Mouse (Mus musculus) gastrocnemius, postnatal 14 days (tissue): ENCODE results near the gene Vmn2r102. TPM values are rescaled to one million over a fixed set of nuclear protein-coding genes. Genes with fewer than 3 reads are reported as not detected.

ENCODE experiments used
- DNase-seq: peaks from one replicate; pipeline ENCODE4 v3.0.0; 2021; ENCODE audit warnings: mixed read lengths
- intact Hi-C: fragments of 180-260 bp; cut with DNase I; formaldehyde crosslinking; loops from one replicate; pipeline ENCODE4 v1.15.1; 2025; ENCODE audit warnings: low total_unique reads
- long read RNA-seq, 2 experiments: library from polyadenylated mRNA; stranded (forward); transcript quantifications; one replicate each; pipeline ENCODE4 v2.0.0; 2021
- total RNA-seq, 2 experiments: library from RNA; stranded (reverse); gene quantifications; 2 replicates each; pipeline ENCODE4 v1.2.3; 2021

Vmn2r102 gene
- total RNA-seq: not detected
- long read RNA-seq, experiment 1: 0 reads
- long read RNA-seq, experiment 2: 0 reads

DNA sequence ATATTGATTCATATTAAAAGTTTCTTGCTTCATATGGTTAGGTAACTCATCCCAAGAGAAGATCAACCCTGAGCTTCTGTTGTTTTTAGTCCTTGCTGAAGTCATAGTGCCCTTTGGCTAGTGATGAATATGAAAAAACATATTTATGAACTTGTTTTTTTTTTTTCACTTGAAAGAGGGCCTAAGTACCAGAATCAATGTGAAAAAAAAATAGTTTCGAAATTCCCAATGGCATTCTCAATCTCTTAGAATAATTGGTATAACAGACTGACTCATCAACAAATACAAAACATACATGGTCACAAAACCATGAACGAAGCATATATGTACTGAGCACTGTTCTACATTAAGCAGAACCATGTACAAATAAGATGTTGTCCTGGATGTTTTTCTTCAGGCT lies at the start of gene Vmn2r102:
TSS of gene Vmn2r102 (plus strand) at position 301 of the 400 bp plus-strand sequence.
- no peak for DNase-seq
- intact Hi-C loops: no loop called here

DNA sequence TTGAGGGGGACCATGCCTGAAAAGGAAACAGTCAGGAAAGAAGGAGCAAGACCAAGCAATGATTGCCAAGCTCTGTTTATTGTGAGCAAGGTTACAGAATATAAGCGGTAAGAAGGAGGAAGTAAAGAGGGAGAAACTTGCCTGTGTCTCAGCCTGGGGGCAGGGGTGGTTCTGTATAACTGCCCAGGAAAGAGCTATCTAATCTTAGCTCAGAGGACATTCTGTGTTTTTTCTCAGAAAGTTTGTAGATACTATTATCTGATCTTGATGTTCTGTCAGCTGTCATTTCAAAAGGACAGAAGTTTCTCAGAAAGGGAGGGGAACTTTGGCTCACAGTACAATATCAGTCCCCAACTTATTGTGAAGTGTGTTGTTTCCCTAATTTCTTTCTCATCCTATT lies 30.8 kb upstream of the Vmn2r102 start:
- intact Hi-C loops: no loop called here
- DNase-seq: no peak

GRCm38 (mm10) chr17:19658447-19658846 lies 1.7 kb upstream of the Vmn2r102 start:
- intact Hi-C loops: no loop called here
- DNase-seq: no peak

DNA sequence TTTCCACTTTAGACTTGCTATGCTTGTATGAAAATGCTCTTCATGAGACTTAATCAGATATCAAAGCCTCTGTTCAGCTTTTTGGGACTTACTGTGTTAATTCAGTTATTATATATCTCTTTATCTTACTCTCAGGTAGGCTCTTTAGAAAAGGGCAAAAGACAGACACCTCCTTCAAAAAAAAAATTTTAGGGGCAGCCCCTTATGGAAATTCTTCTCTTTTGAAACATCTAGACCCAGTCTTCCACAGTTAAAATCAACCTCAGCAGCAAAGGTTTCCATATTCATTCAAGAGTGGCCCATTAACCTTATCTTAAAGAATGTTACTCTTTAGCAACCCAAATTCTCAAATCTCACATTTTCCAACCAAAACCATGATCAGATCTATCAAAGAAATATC lies 31.9 kb downstream of the Vmn2r102 start:
- intact Hi-C loops: no loop called here
- no peak for DNase-seq

Other genes with a start within 250 kb of the Vmn2r102 start
- gene Vmn2r100, start 155.6 kb upstream of the Vmn2r102 start, total RNA-seq: not detected
- not detected for gene Vmn2r101, start 83.1 kb upstream of the Vmn2r102 start, total RNA-seq
- not detected for gene Vmn2r103, start 113.0 kb downstream of the Vmn2r102 start, total RNA-seq